Mouse (Mus musculus) kidney, embryonic 14.5 days (tissue): ENCODE measurements around the gene Krtap4-8. TPM values are rescaled to one million over a fixed set of nuclear protein-coding genes. Genes with fewer than 3 reads are reported as not detected.

Experiments
- ATAC-seq: fragments of 200-750 bp; cut with Nextera tagmentation; 2 replicates; pipeline ENCODE4 v1.8.0; 2017; ENCODE audit warnings: moderate number of reproducible peaks, mild to moderate bottlenecking, moderate TSS enrichment, moderate library complexity; ENCODE audit not compliant: low FRiP score, low TSS enrichment
- H3K27ac ChIP-seq: fragments of 300-500 bp; sonication (generic); 2 replicates; pipeline ENCODE4 v1.5.1; 2014; ENCODE audit warnings: low read depth, mild to moderate bottlenecking, low read length, moderate library complexity, mixed read lengths
- H3K27me3 ChIP-seq: fragments of 300-500 bp; sonication (generic); 2 replicates; pipeline ENCODE4 v1.6.1; 2014; ENCODE audit warnings: mild to moderate bottlenecking, low read length; ENCODE audit not compliant: control insufficient read depth, insufficient read depth
- H3K36me3 ChIP-seq: fragments of 300-500 bp; sonication (generic); 2 replicates; pipeline ENCODE4 v1.6.1; 2014; ENCODE audit warnings: low read length, mixed read lengths; ENCODE audit not compliant: control insufficient read depth, insufficient read depth
- H3K4me1 ChIP-seq: fragments of 300-500 bp; sonication (generic); 2 replicates; pipeline ENCODE4 v1.6.1; 2014; ENCODE audit warnings: low read length, mixed read lengths; ENCODE audit not compliant: control insufficient read depth, insufficient read depth
- H3K4me2 ChIP-seq: fragments of 300-500 bp; sonication (generic); replicated peaks from 2 replicates; pipeline ENCODE4 v1.6.1; 2014; ENCODE audit warnings: low read depth, mild to moderate bottlenecking, low read length
- H3K4me3 ChIP-seq: fragments of 300-500 bp; sonication (generic); 2 replicates; pipeline ENCODE4 v1.5.1; 2014; ENCODE audit warnings: mild to moderate bottlenecking, low read length
- H3K9ac ChIP-seq: fragments of 300-500 bp; sonication (generic); 2 replicates; pipeline ENCODE4 v1.6.1; 2014; ENCODE audit warnings: low read depth, mild to moderate bottlenecking, low read length, moderate library complexity
- H3K9me3 ChIP-seq: fragments of 300-500 bp; sonication (generic); 2 replicates; pipeline ENCODE4 v1.6.1; 2016; ENCODE audit warnings: low read length; ENCODE audit not compliant: control insufficient read depth
- WGBS: fragments of 180-500 bp; shearing (Covaris S2); extraction: QIAGEN DNeasy Blood & Tissue Kit; methylation state at CpG from one replicate; pipeline ENCODE4 v1.1.7; 2014; 5-methylcytosine and 5-hydroxymethylcytosine counted together
- polyA plus RNA-seq: library from polyadenylated mRNA; unstranded; fragments of >200 nt; fragmentation: Nextera tagmentation; extraction: Ambion mirVana; gene quantifications from 2 replicates; pipeline ENCODE4 v1.2.1, GENCODE M21; 2014

The Krtap4-8 gene
- polyA plus RNA-seq, 1 experiment from 2014 or later: not detected

DNA sequence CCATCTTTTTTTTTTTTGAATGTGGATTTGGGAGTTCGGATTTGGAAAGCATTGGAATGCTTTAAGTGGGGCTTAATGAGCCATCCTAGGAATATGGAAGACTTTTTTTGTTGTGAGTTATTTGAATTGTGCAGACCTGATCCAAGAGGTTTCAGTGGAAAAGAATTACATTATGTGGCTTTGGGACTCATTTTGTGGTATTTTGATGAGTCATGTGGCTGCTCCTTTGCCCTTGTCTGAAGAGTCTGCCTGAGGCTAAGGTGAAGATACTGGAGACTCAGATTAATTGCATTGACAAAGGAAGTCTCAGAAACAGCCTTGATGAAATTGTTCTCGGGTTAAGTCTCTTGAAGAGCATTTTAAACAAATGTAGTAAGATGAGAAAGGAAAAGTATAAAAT is 12.1 kb downstream of the Krtap4-8 start:
- Histone ChIP-seq H3K4me3 (no peak overlapping the region), H3K9me3 (no peaks in the 10 kb centered on the region), H3K4me2 (no peak overlapping the region), H3K9ac (no peak overlapping the region), H3K4me1 (no peaks in the 10 kb centered on the region), H3K27me3 (no peaks in the 10 kb centered on the region), H3K27ac (no peak overlapping the region), H3K36me3 (no peaks in the 10 kb centered on the region)
- WGBS: 68% methylated on average over 2 of the region's 2 CpGs
- ATAC-seq: no peak

DNA sequence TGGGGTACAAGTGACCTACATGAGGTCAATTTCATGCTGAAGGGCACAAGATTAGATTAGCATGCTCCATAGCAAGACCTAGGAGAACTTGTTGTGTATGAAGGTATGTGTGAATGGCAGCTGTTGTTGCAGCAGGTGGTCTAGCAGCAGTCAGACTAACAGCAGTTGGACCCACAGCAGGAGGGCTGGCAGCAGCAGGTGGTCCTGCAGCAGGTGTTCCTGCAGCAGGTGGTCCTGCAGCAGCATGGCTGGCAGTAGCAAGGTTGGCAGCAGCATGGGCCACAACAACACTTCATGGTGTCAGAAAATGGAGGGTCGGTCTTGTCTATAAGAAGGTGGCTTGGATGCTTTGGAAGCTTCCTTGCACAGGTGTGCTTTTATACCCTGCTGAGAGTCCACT is 21.6 kb downstream of the Krtap4-8 start:
- H3K36me3 ChIP-seq: no peaks in the 10 kb centered on the region
- WGBS: 100% methylated on average over 1 of the region's 1 CpGs
- H3K9ac ChIP-seq: no peak overlapping the region
- H3K9me3 ChIP-seq: no peaks in the 10 kb centered on the region
- ATAC-seq: no peak
- no peaks in the 10 kb centered on the region for H3K27me3 ChIP-seq
- H3K27ac ChIP-seq: no peak overlapping the region
- H3K4me2 ChIP-seq: no peak overlapping the region
- H3K4me3 ChIP-seq: no peak overlapping the region
- H3K4me1 ChIP-seq: no peaks in the 10 kb centered on the region

DNA sequence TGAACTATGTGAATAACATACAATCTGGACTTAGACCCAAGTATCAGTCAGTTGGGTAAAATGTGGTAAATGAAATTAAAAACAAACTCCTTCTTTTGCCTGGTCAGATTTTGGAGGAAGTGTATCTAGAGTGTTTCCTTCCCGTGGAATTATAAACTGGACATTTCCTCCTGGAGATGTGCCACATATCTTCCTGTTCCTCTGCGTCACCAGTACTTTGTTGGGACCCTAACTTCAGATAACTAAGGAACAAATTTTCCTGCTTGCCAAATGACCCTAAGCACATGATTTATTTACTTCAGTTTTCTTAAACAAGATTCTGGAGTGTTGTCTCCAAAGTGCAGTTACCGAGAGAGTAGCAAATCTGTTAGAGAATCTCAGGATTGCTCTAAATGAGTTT is 36.5 kb downstream of the Krtap4-8 start:
- Histone ChIP-seq H3K27ac (no peak overlapping the region), H3K9ac (no peak overlapping the region), H3K9me3 (no peaks in the 10 kb centered on the region), H3K4me3 (no peak overlapping the region), H3K27me3 (no peaks in the 10 kb centered on the region), H3K4me1 (no peaks in the 10 kb centered on the region), H3K4me2 (no peak overlapping the region), H3K36me3 (no peaks in the 10 kb centered on the region)
- WGBS: 81% methylated on average over 3 of the region's 3 CpGs
- no peak for ATAC-seq

DNA sequence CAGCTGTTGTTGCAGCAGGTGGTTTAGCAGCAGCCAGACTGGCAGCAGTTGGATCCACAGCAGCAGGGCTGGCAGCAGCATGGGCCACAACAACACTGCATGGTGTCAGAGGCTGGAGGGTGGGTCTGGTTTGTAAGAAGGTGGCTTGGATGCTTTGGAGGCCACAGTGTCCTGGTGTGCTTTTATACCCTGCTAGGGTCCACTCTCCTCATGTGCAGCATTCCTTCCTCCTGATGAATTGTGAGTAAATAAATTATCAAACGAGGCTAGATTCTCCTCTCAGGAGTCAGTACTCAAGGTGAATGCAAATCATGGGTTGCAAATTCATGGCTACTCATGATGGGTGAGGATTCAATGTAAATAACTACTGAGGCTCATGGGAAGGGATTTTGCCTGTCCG is 46.3 kb downstream of the Krtap4-8 start, which contains the start of gene Gm14180:
Gene Gm14180 (minus strand): TSS at position 101 of the 400 bp plus-strand sequence.
- H3K4me2 ChIP-seq: no peak within 1 kb of the TSS
- H3K27me3 ChIP-seq: no peaks in the 10 kb centered on the region
- 71% methylated on average over 2 of the region's 2 CpGs for WGBS
- H3K36me3 ChIP-seq: no peaks in the 10 kb centered on the region
- H3K4me3 ChIP-seq: no peak within 1 kb of the TSS
- no peak for ATAC-seq
- H3K4me1 ChIP-seq: no peaks in the 10 kb centered on the region
- H3K9ac ChIP-seq: no peak within 1 kb of the TSS
- H3K27ac ChIP-seq: no peak within 1 kb of the TSS
- no peaks in the 10 kb centered on the region for H3K9me3 ChIP-seq

Other genes starting within 250 kb of the Krtap4-8 start
- not detected in 2 replicates for gene Krt40, start 237.5 kb downstream of the Krtap4-8 start, polyA plus RNA-seq
- not detected in 2 replicates for gene Krtap3-3, start 229.8 kb downstream of the Krtap4-8 start, polyA plus RNA-seq
- gene Krtap3-2, start 223.9 kb downstream of the Krtap4-8 start, polyA plus RNA-seq: not detected in 2 replicates
- not detected in 2 replicates for gene Gm11939, start 221.2 kb downstream of the Krtap4-8 start, polyA plus RNA-seq
- gene Krtap3-1, start 214.1 kb downstream of the Krtap4-8 start, polyA plus RNA-seq: not detected in 2 replicates
- not detected in 2 replicates for gene Krtap1-5, start 199.7 kb downstream of the Krtap4-8 start, polyA plus RNA-seq
- not detected in 2 replicates for gene Krtap1-4, start 197.1 kb downstream of the Krtap4-8 start, polyA plus RNA-seq
- not detected in 2 replicates for gene Krtap1-3, start 189.4 kb downstream of the Krtap4-8 start, polyA plus RNA-seq
- not detected in 2 replicates for gene Krtap9-3, start 182.6 kb downstream of the Krtap4-8 start, polyA plus RNA-seq
- not detected in 2 replicates for gene Gm11938, start 177.4 kb downstream of the Krtap4-8 start, polyA plus RNA-seq
- gene Gm11937, start 170.5 kb downstream of the Krtap4-8 start, polyA plus RNA-seq: not detected in 2 replicates
- gene Krtap2-4, start 165.9 kb downstream of the Krtap4-8 start, polyA plus RNA-seq: not detected in 2 replicates
- not detected in 2 replicates for gene Gm11562, start 160.3 kb downstream of the Krtap4-8 start, polyA plus RNA-seq
- not detected in 2 replicates for gene Krtap4-1, start 152.5 kb downstream of the Krtap4-8 start, polyA plus RNA-seq
- gene Krtap4-2, start 145.6 kb downstream of the Krtap4-8 start, polyA plus RNA-seq: not detected in 2 replicates
- not detected in 2 replicates for gene Krtap4-7, start 136.6 kb downstream of the Krtap4-8 start, polyA plus RNA-seq
- not detected in 2 replicates for gene Gm11555, start 130.5 kb downstream of the Krtap4-8 start, polyA plus RNA-seq
- gene Gm11563, start 121.7 kb downstream of the Krtap4-8 start, polyA plus RNA-seq: not detected in 2 replicates
- gene Krtap4-6, start 114.7 kb downstream of the Krtap4-8 start, polyA plus RNA-seq: not detected in 2 replicates
- gene Gm14190, start 90.0 kb downstream of the Krtap4-8 start, polyA plus RNA-seq: not detected in 2 replicates
- not detected in 2 replicates for gene Gm14180, start 46.4 kb downstream of the Krtap4-8 start, polyA plus RNA-seq
- not detected in 2 replicates for gene Gm11595, start 7.8 kb downstream of the Krtap4-8 start, polyA plus RNA-seq
- not detected in 2 replicates for gene Krtap4-9, start 4.5 kb upstream of the Krtap4-8 start, polyA plus RNA-seq
- gene Gm11596, start 12.8 kb upstream of the Krtap4-8 start, polyA plus RNA-seq: not detected in 2 replicates
- not detected in 2 replicates for gene Gm11569, start 18.2 kb upstream of the Krtap4-8 start, polyA plus RNA-seq
- not detected in 2 replicates for gene Gm11554, start 23.7 kb upstream of the Krtap4-8 start, polyA plus RNA-seq
- not detected in 2 replicates for gene Krtap4-13, start 29.2 kb upstream of the Krtap4-8 start, polyA plus RNA-seq
- gene Gm11564, start 35.0 kb upstream of the Krtap4-8 start, polyA plus RNA-seq: not detected in 2 replicates
- gene 2300003K06Rik, start 57.4 kb upstream of the Krtap4-8 start, polyA plus RNA-seq: not detected in 2 replicates
- not detected in 2 replicates for gene Krtap4-16, start 70.9 kb upstream of the Krtap4-8 start, polyA plus RNA-seq
- gene Gm11568, start 77.2 kb upstream of the Krtap4-8 start, polyA plus RNA-seq: not detected in 2 replicates
- gene Gm11559, start 83.8 kb upstream of the Krtap4-8 start, polyA plus RNA-seq: not detected in 2 replicates
- not detected in 2 replicates for gene Krtap9-1, start 92.7 kb upstream of the Krtap4-8 start, polyA plus RNA-seq
- gene Gm11567, start 98.5 kb upstream of the Krtap4-8 start, polyA plus RNA-seq: not detected in 2 replicates
- not detected in 2 replicates for gene Krtap31-1, start 127.2 kb upstream of the Krtap4-8 start, polyA plus RNA-seq
- not detected in 2 replicates for gene Gm11565, start 134.0 kb upstream of the Krtap4-8 start, polyA plus RNA-seq
- not detected in 2 replicates for gene Krtap31-2, start 155.6 kb upstream of the Krtap4-8 start, polyA plus RNA-seq
- gene Krtap9-5, start 167.8 kb upstream of the Krtap4-8 start, polyA plus RNA-seq: not detected in 2 replicates
- not detected in 2 replicates for gene Krtap29-1, start 198.3 kb upstream of the Krtap4-8 start, polyA plus RNA-seq
- gene Krtap16-1, start 205.9 kb upstream of the Krtap4-8 start, polyA plus RNA-seq: not detected in 2 replicates
- not detected in 2 replicates for gene Krtap17-1, start 213.3 kb upstream of the Krtap4-8 start, polyA plus RNA-seq
- not detected in 2 replicates for gene Krt33a, start 235.5 kb upstream of the Krtap4-8 start, polyA plus RNA-seq
- not detected in 2 replicates for gene Krt33b, start 249.2 kb upstream of the Krtap4-8 start, polyA plus RNA-seq